Comparison of ENCODE assay signal across 10 mouse cellular contexts in genomic region chr3:70873688-70874551, GRCm38 (mm10).
DNase-seq lines count a peak whose midpoint lies in the region; ATAC-seq and TF ChIP-seq lines count a peak whose summit lies in the region.
"Had no signal": no experiment of that assay in that cellular context is flagged by ENCODE, and none has a peak within 500 bp of the region (broad histone marks: within the 10 kb centered on the region; RNA-seq: fewer than 3 reads in every experiment).

No protein-coding gene starts in this region.

- H3K4me1 ChIP-seq in embryonic facial prominence, embryonic 11.5 days (ENCODE audit: control insufficient read depth, insufficient read depth, low read length) = no peaks in the 10 kb centered on the region
- no peaks in the 10 kb centered on the region for H3K4me1 ChIP-seq in embryonic facial prominence, embryonic 10.5 days
- no peaks in the 10 kb centered on the region for H3K4me1 ChIP-seq in lung, embryonic 14.5 days (ENCODE audit: insufficient read depth)
- H3K4me1 ChIP-seq in lung, adult 2 months (ENCODE audit: control insufficient read depth, insufficient read depth, low read length) = no peaks in the 10 kb centered on the region
- H3K4me1 ChIP-seq in heart, embryonic 14.5 days (ENCODE audit: control insufficient read depth in 2 of 2, insufficient read depth in 2 of 2, low read length in 2 of 2) = peaks cover 0 to 7% of the 10 kb centered on the region in 2 experiments; a peak in 2 of 4 replicates
- no peaks in the 10 kb centered on the region for H3K4me1 ChIP-seq in intestine, embryonic 16.5 days (ENCODE audit: control insufficient read depth, insufficient read depth, low read length)
- H3K4me1 ChIP-seq: liver, embryonic 13.5 days had no signal

- no peak overlapping the region for H3K4me3 ChIP-seq in embryonic facial prominence, embryonic 11.5 days (ENCODE audit: low read depth, low read length)
- no peak overlapping the region for H3K4me3 ChIP-seq in embryonic facial prominence, embryonic 10.5 days
- H3K4me3 ChIP-seq in lung, embryonic 14.5 days (ENCODE audit: low read depth, low read length) = no peak overlapping the region
- no peak overlapping the region for H3K4me3 ChIP-seq in lung, adult 2 months (replicated peaks; ENCODE audit: extremely low read depth, low read depth, low read length)
- no peak overlapping the region for H3K4me3 ChIP-seq in heart, embryonic 14.5 days (ENCODE audit: control insufficient read depth in 1 of 2, insufficient read depth in 1 of 2, low read depth in 1 of 2, low read length in 2 of 2)
- H3K4me3 ChIP-seq in intestine, embryonic 16.5 days (ENCODE audit: low read length) = no peak overlapping the region
- H3K4me3 ChIP-seq: liver, embryonic 13.5 days had no signal

- no peak for TF ChIP-seq CTCF in lung, embryonic 14.5 days (IDR thresholded peaks at IDR 0.05; ENCODE audit: low read depth)
- no peak for TF ChIP-seq CTCF in lung, adult 2 months (IDR thresholded peaks at IDR 0.05; ENCODE audit: insufficient read depth, low read length)

- TF ChIP-seq POLR2A in lung, adult 2 months (IDR thresholded peaks at IDR 0.05; ENCODE audit: borderline replicate concordance, extremely low read depth, low read depth, low read length) = no peak

- WGBS in embryonic facial prominence, embryonic 11.5 days = 68% methylated on average over 9 of the region's 9 CpGs
- WGBS in embryonic facial prominence, embryonic 10.5 days = 74% methylated on average over 9 of the region's 9 CpGs
- 75% methylated on average over 9 of the region's 9 CpGs for WGBS in lung, embryonic 14.5 days
- 66% methylated on average over 9 of the region's 9 CpGs for WGBS in lung, adult 2 months
- WGBS in heart, embryonic 14.5 days = 61% methylated on average over 9 of the region's 9 CpGs
- WGBS in intestine, embryonic 16.5 days = 78% methylated on average over 9 of the region's 9 CpGs

- ATAC-seq in embryonic facial prominence, embryonic 11.5 days (replicated peaks; ENCODE audit: insufficient number of reproducible peaks, low FRiP score, low TSS enrichment, low read depth) = no peak
- ATAC-seq in lung, embryonic 14.5 days (ENCODE audit: insufficient read depth) = no peak
- ATAC-seq in heart, embryonic 14.5 days (ENCODE audit: insufficient number of reproducible peaks, insufficient read depth, low FRiP score, low read depth) = no peak
- ATAC-seq in intestine, embryonic 16.5 days = no peak

- no peaks in the 10 kb centered on the region for H3K27me3 ChIP-seq in embryonic facial prominence, embryonic 11.5 days (ENCODE audit: control insufficient read depth, insufficient read depth, low read length)
- H3K27me3 ChIP-seq in embryonic facial prominence, embryonic 10.5 days (replicated peaks; ENCODE audit: low read depth, poor library complexity, severe bottlenecking) = no peaks in the 10 kb centered on the region
- no peaks in the 10 kb centered on the region for H3K27me3 ChIP-seq in lung, embryonic 14.5 days (ENCODE audit: insufficient read depth, low read length)
- H3K27me3 ChIP-seq in heart, embryonic 14.5 days (ENCODE audit: control insufficient read depth, insufficient read depth, low read length) = no peaks in the 10 kb centered on the region
- no peaks in the 10 kb centered on the region for H3K27me3 ChIP-seq in intestine, embryonic 16.5 days (replicated peaks; ENCODE audit: control insufficient read depth, insufficient read depth, low read length)
- H3K27me3 ChIP-seq: liver, embryonic 13.5 days had no signal

- DNase-seq in embryonic facial prominence, embryonic 11.5 days (ENCODE audit: low spot score) = peak; percentile 20
- no peak for DNase-seq in embryonic facial prominence, embryonic 10.5 days (ENCODE audit: low spot score)
- peak; percentile 50 for DNase-seq in lung, embryonic 14.5 days
- no peak for DNase-seq in lung, adult 2 months
- DNase-seq in retina, postnatal 1 day = peak; percentile 4
- DNase-seq in kidney, adult 9 months = no peak
- DNase-seq: adrenal gland, adult 2 months; liver, embryonic 13.5 days had no signal

- no peak overlapping the region for H3K4me2 ChIP-seq in embryonic facial prominence, embryonic 11.5 days (ENCODE audit: low read depth, low read length)
- no peak overlapping the region for H3K4me2 ChIP-seq in lung, embryonic 14.5 days
- peak overlapping the region; percentile 31; the same call in 1 of the 2 replicates for H3K4me2 ChIP-seq in heart, embryonic 14.5 days (ENCODE audit: low read length)
- H3K4me2 ChIP-seq in intestine, embryonic 16.5 days (ENCODE audit: low read depth, low read length) = no peak overlapping the region
- H3K4me2 ChIP-seq: liver, embryonic 13.5 days had no signal

- H3K9ac ChIP-seq in embryonic facial prominence, embryonic 11.5 days (replicated peaks; ENCODE audit: low read length) = no peak overlapping the region
- no peak overlapping the region for H3K9ac ChIP-seq in lung, embryonic 14.5 days
- H3K9ac ChIP-seq in heart, embryonic 14.5 days (ENCODE audit: low read length) = no peak overlapping the region
- no peak overlapping the region for H3K9ac ChIP-seq in intestine, embryonic 16.5 days (ENCODE audit: low read depth, low read length)
- H3K9ac ChIP-seq: liver, embryonic 13.5 days had no signal

- no peak overlapping the region for H3K27ac ChIP-seq in embryonic facial prominence, embryonic 11.5 days (replicated peaks; ENCODE audit: low read depth, low read length)
- H3K27ac ChIP-seq in embryonic facial prominence, embryonic 10.5 days (replicated peaks) = no peak overlapping the region
- no peak overlapping the region for H3K27ac ChIP-seq in lung, embryonic 14.5 days (ENCODE audit: low read depth)
- peak overlapping the region in 1 of 2 experiments; percentile 50; a peak in 1 of 4 replicates for H3K27ac ChIP-seq in heart, embryonic 14.5 days (replicated peaks in 1 of 2; ENCODE audit: control insufficient read depth in 1 of 2, insufficient read depth in 1 of 2, low read depth in 2 of 2, low read length in 2 of 2)
- H3K27ac ChIP-seq in intestine, embryonic 16.5 days (ENCODE audit: low read length) = no peak overlapping the region
- H3K27ac ChIP-seq: liver, embryonic 13.5 days had no signal

- no peaks in the 10 kb centered on the region for H3K9me3 ChIP-seq in embryonic facial prominence, embryonic 11.5 days (replicated peaks; ENCODE audit: control insufficient read depth, low read length)
- no peaks in the 10 kb centered on the region for H3K9me3 ChIP-seq in embryonic facial prominence, embryonic 10.5 days
- H3K9me3 ChIP-seq in lung, embryonic 14.5 days (ENCODE audit: low read depth, low read length) = no peaks in the 10 kb centered on the region
- H3K9me3 ChIP-seq in heart, embryonic 14.5 days (ENCODE audit: control insufficient read depth, low read length) = no peaks in the 10 kb centered on the region
- H3K9me3 ChIP-seq in intestine, embryonic 16.5 days (ENCODE audit: control insufficient read depth, low read length) = no peaks in the 10 kb centered on the region
- H3K9me3 ChIP-seq: liver, embryonic 13.5 days had no signal

- no peaks in the 10 kb centered on the region for H3K36me3 ChIP-seq in embryonic facial prominence, embryonic 11.5 days (replicated peaks; ENCODE audit: control insufficient read depth, insufficient read depth, low read depth, low read length)
- H3K36me3 ChIP-seq in embryonic facial prominence, embryonic 10.5 days (replicated peaks) = no peaks in the 10 kb centered on the region
- no peaks in the 10 kb centered on the region for H3K36me3 ChIP-seq in lung, embryonic 14.5 days (ENCODE audit: insufficient read depth)
- H3K36me3 ChIP-seq in heart, embryonic 14.5 days (ENCODE audit: control insufficient read depth, insufficient read depth, low read length) = no peaks in the 10 kb centered on the region
- no peaks in the 10 kb centered on the region for H3K36me3 ChIP-seq in intestine, embryonic 16.5 days (ENCODE audit: control insufficient read depth, insufficient read depth, low read length)
- H3K36me3 ChIP-seq: liver, embryonic 13.5 days had no signal

Comparison
In these comparisons a context has a peak if more than half of its experiments do, and no peak if none do; other contexts are left out.
1. DNase-seq: peak in embryonic facial prominence, embryonic 11.5 days (single experiment), lung, embryonic 14.5 days (single experiment) and retina, postnatal 1 day (single experiment); none in embryonic facial prominence, embryonic 10.5 days (single experiment), lung, adult 2 months (single experiment) and kidney, adult 9 months (single experiment).